Mouse (Mus musculus) layer of hippocampus, adult 2 months (tissue): ENCODE results near the gene Fcho1. TPM values are rescaled to one million over a fixed set of nuclear protein-coding genes. Genes with fewer than 3 reads are reported as not detected.
"Not testable (repeated sequence)": the region's sequence is repeated elsewhere in the genome, so short reads cannot be mapped to it uniquely, and the experiment has no call there.

Experiments
- DNase-seq, 2 experiments: peaks; one replicate each; pipeline ENCODE4 v3.0.0; 2022; ENCODE audit warnings: low spot score in 2 of 2
- H3K27ac ChIP-seq: fragments of 200-600 bp; 2 replicates; pipeline ENCODE4 v1.8.1; 2022
- H3K4me3 ChIP-seq: fragments of 200-600 bp; 2 replicates; pipeline ENCODE4 v1.8.1; 2022; ENCODE audit warnings: mild to moderate bottlenecking
- CTCF ChIP-seq: fragments of 200-600 bp; conservative IDR thresholded peaks from 2 replicates; pipeline ENCODE4 v1.8.1; 2022; ENCODE audit warnings: antibody characterized with exemption, mild to moderate bottlenecking, moderate library complexity
- total RNA-seq, 2 experiments: library from RNA; stranded (reverse); gene quantifications; 2 replicates each; pipeline ENCODE4 v1.2.3; 2021

Fcho1 gene
- total RNA-seq, 2 experiments from 2014 or later, result 101 to 112 TPM

GRCm38 (mm10) chr8:71709800-71710446, 15.6 kb downstream of the Fcho1 start:
- Histone ChIP-seq H3K27ac (peak overlapping the region; percentile 60), H3K4me3 (peak overlapping the region; percentile 6; the same call in 1 of the 2 replicates)
- TF ChIP-seq CTCF, result peak; percentile 92

GRCm38 (mm10) chr8:71709134-71709799, 16.2 kb downstream of the Fcho1 start:
- Histone ChIP-seq H3K27ac (peak overlapping the region; percentile 60; the same call in 1 of the 2 replicates), H3K4me3 (no peak overlapping the region)
- no peak for DNase-seq
- TF ChIP-seq CTCF, result no peak

More at GRCm38 (mm10) chr8:71709800-71710446, 15.6 kb downstream of the Fcho1 start:
- peak; percentile 79 to 91 for DNase-seq

- Histone ChIP-seq H3K4me3 (no peak overlapping the region), H3K27ac (no peak overlapping the region)
- TF ChIP-seq CTCF, result peak; percentile 83
- peak in 1 of 2 experiments; percentile 60 for DNase-seq
Observed at GRCm38 (mm10) chr8:71707874-71708273, 17.6 kb downstream of the Fcho1 start.

GRCm38 (mm10) chr8:71703400-71703799, 22.1 kb downstream of the Fcho1 start:
- not testable (repeated sequence) for DNase-seq, H3K27ac ChIP-seq, H3K4me3 ChIP-seq

- no peak overlapping the region for H3K4me3 ChIP-seq
- no peak overlapping the region for H3K27ac ChIP-seq
- TF ChIP-seq CTCF, result no peak
- DNase-seq, result no peak
Observed at GRCm38 (mm10) chr8:71702923-71703322, 22.6 kb downstream of the Fcho1 start.

- Histone ChIP-seq H3K4me3 (no peak overlapping the region), H3K27ac (no peak overlapping the region)
- peak; percentile 56 for TF ChIP-seq CTCF
- DNase-seq, result no peak
Observed at GRCm38 (mm10) chr8:71702087-71702432, 23.5 kb downstream of the Fcho1 start.

GRCm38 (mm10) chr8:71701414-71702086, 24.0 kb downstream of the Fcho1 start, which contains the start of gene B3gnt3:
Gene B3gnt3, minus strand, starts transcription at chr8:71701789.
- no peak for TF ChIP-seq CTCF
- DNase-seq, result no peak
- no peak within 1 kb of the TSS for H3K27ac ChIP-seq
- peak within 1 kb of the TSS; percentile 44 for H3K4me3 ChIP-seq

GRCm38 (mm10) chr8:71700493-71701269, 24.8 kb downstream of the Fcho1 start:
- no peak for TF ChIP-seq CTCF
- Histone ChIP-seq H3K27ac (no peak overlapping the region), H3K4me3 (peak overlapping the region; percentile 44)
- no peak for DNase-seq

- TF ChIP-seq CTCF, result peak; percentile 65
- not testable (repeated sequence) for H3K4me3 ChIP-seq, H3K27ac ChIP-seq, DNase-seq
Observed at GRCm38 (mm10) chr8:71695456-71695855, 30.1 kb downstream of the Fcho1 start.

- no peak overlapping the region for H3K27ac ChIP-seq
- H3K4me3 ChIP-seq, result peak overlapping the region; percentile 40
- no peak for TF ChIP-seq CTCF
- no peak for DNase-seq
Observed at GRCm38 (mm10) chr8:71693166-71694041, 32.1 kb downstream of the Fcho1 start.

- H3K4me3 ChIP-seq, result peak overlapping the region; percentile 40; the same call in 1 of the 2 replicates
- H3K27ac ChIP-seq, result no peak overlapping the region
- no peak for TF ChIP-seq CTCF
- DNase-seq, result no peak
Observed at GRCm38 (mm10) chr8:71692509-71692908, 33.0 kb downstream of the Fcho1 start.

- Histone ChIP-seq H3K4me3 (no peak within 1 kb of the TSS), H3K27ac (no peak within 1 kb of the TSS)
- no peak for TF ChIP-seq CTCF
- no peak for DNase-seq
Observed at GRCm38 (mm10) chr8:71689028-71689427, 36.5 kb downstream of the Fcho1 start, which contains the start of gene Insl3. Gene Insl3, plus strand, starts transcription at chr8:71689214.
